Mouse (Mus musculus) erythroblast, embryonic 14.5 days (primary cell): Measurements from ENCODE around the gene Dnaja4.

Experiments
- GATA1 ChIP-seq: IDR thresholded peaks from 2 replicates; pipeline ENCODE4 v1.6.1; 2012; ENCODE audit warnings: low read length, inconsistent platforms, mixed read lengths
- TAL1 ChIP-seq: IDR thresholded peaks from 3 replicates; pipeline ENCODE4 v1.6.1; 2012; ENCODE audit warnings: low read length, inconsistent platforms, mixed read lengths

GRCm38 (mm10) chr9:54751684-54752083 is 53.0 kb downstream of the Dnaja4 start:
- no peak for TF ChIP-seq TAL1
- TF ChIP-seq GATA1, result no peak
